Mouse (Mus musculus) erythroblast, embryonic 14.5 days (primary cell): Measurements from ENCODE around the gene Stat2.
"Not testable (repeated sequence)": the region's sequence is repeated elsewhere in the genome, so short reads cannot be mapped to it uniquely, and the experiment has no call there.

Experiments
- GATA1 ChIP-seq: IDR thresholded peaks from 2 replicates; pipeline ENCODE4 v1.6.1; 2012; ENCODE audit warnings: low read length, inconsistent platforms, mixed read lengths
- TAL1 ChIP-seq: IDR thresholded peaks from 3 replicates; pipeline ENCODE4 v1.6.1; 2012; ENCODE audit warnings: low read length, inconsistent platforms, mixed read lengths

- not testable (repeated sequence) for TF ChIP-seq GATA1, TAL1
These were observed 62.2 kb downstream of the Stat2 start for GRCm38 (mm10) chr10:128332358-128333249.
